Mouse (Mus musculus): ENCODE data around the gene Endod1.

Endod1 gene

GRCm38 (mm10) chr9:14381353-14382055 is at the start of gene Endod1:
Gene Endod1, minus strand, starts transcription at chr9:14381507.
- peak; percentile 67 for DNase-seq

- no peak for DNase-seq
Observed at GRCm38 (mm10) chr9:14409153-14409552, 27.8 kb upstream of the Endod1 start.

- DNase-seq, result no peak
Observed at GRCm38 (mm10) chr9:14408044-14408443, 26.7 kb upstream of the Endod1 start.

- DNase-seq, result no peak
Observed at GRCm38 (mm10) chr9:14406056-14406455, 24.7 kb upstream of the Endod1 start.

- DNase-seq, result no peak
Observed at GRCm38 (mm10) chr9:14402099-14402498, 20.8 kb upstream of the Endod1 start.

- no peak for DNase-seq
Observed at GRCm38 (mm10) chr9:14400392-14400791, 19.1 kb upstream of the Endod1 start.

GRCm38 (mm10) chr9:14398946-14399345 is 17.6 kb upstream of the Endod1 start:
- no peak for DNase-seq

GRCm38 (mm10) chr9:14398084-14398483 is 16.8 kb upstream of the Endod1 start:
- DNase-seq, result no peak

- DNase-seq, result no peak
Observed at GRCm38 (mm10) chr9:14397449-14397819, 16.1 kb upstream of the Endod1 start.

GRCm38 (mm10) chr9:14396819-14397448 is 15.6 kb upstream of the Endod1 start:
- DNase-seq, result no peak

GRCm38 (mm10) chr9:14396096-14396495 is 14.8 kb upstream of the Endod1 start:
- DNase-seq, result no peak

- DNase-seq, result no peak
Observed at GRCm38 (mm10) chr9:14394956-14395561, 13.8 kb upstream of the Endod1 start.

GRCm38 (mm10) chr9:14391841-14392318 is 10.6 kb upstream of the Endod1 start:
- DNase-seq, result no peak

GRCm38 (mm10) chr9:14391286-14391685 is 10.0 kb upstream of the Endod1 start:
- no peak for DNase-seq

GRCm38 (mm10) chr9:14390278-14390677 is 9.0 kb upstream of the Endod1 start:
- peak; percentile 53 for DNase-seq

GRCm38 (mm10) chr9:14389050-14389621 is 7.8 kb upstream of the Endod1 start:
- DNase-seq, result peak; percentile 84

GRCm38 (mm10) chr9:14388001-14388400 is 6.7 kb upstream of the Endod1 start:
- no peak for DNase-seq

- DNase-seq, result no peak
Observed at GRCm38 (mm10) chr9:14386831-14387230, 5.5 kb upstream of the Endod1 start.

- DNase-seq, result no peak
Observed at GRCm38 (mm10) chr9:14385665-14386064, 4.4 kb upstream of the Endod1 start.

GRCm38 (mm10) chr9:14383186-14383920 is 2.0 kb upstream of the Endod1 start:
- no peak for DNase-seq

GRCm38 (mm10) chr9:14382256-14382791 is 1.0 kb upstream of the Endod1 start:
- DNase-seq, result no peak

GRCm38 (mm10) chr9:14380386-14381285 is 671 bp downstream of the Endod1 start:
- peak; percentile 92 for DNase-seq

Data from cerebellum, adult 9-11 months (tissue).